Mouse (Mus musculus) limb, embryonic 13.5 days (tissue): ENCODE results near the gene Gabrp. TPM values are rescaled to one million over a fixed set of nuclear protein-coding genes. Genes with fewer than 3 reads are reported as not detected.
A peak's percentile ranks its signal among the peaks of the same experiment; 100 is the strongest.

Experiments
- ATAC-seq: fragments of 200-750 bp; cut with Nextera tagmentation; 2 replicates; pipeline ENCODE4 v1.8.0; 2017; ENCODE audit warnings: low read depth, moderate number of reproducible peaks, moderate TSS enrichment; ENCODE audit not compliant: low FRiP score
- H3K27ac ChIP-seq: fragments of 300-500 bp; sonication (generic); 2 replicates; pipeline ENCODE4 v1.5.1; 2015; ENCODE audit warnings: inconsistent platforms, mild to moderate bottlenecking, moderate library complexity
- H3K27me3 ChIP-seq: fragments of 300-500 bp; sonication (generic); 2 replicates; pipeline ENCODE4 v1.6.1; 2015; ENCODE audit warnings: mild to moderate bottlenecking, inconsistent platforms
- H3K36me3 ChIP-seq: fragments of 300-500 bp; sonication (generic); 2 replicates; pipeline ENCODE4 v1.6.1; 2015; ENCODE audit warnings: inconsistent platforms, mild to moderate bottlenecking, moderate library complexity
- H3K4me1 ChIP-seq: fragments of 300-500 bp; sonication (generic); 2 replicates; pipeline ENCODE4 v1.6.1; 2015; ENCODE audit warnings: inconsistent platforms
- H3K4me2 ChIP-seq: fragments of 300-500 bp; sonication (generic); replicated peaks from 2 replicates; pipeline ENCODE4 v1.6.1; 2015; ENCODE audit warnings: inconsistent platforms, mild to moderate bottlenecking, moderate library complexity
- H3K4me3 ChIP-seq: fragments of 300-500 bp; sonication (generic); 2 replicates; pipeline ENCODE4 v1.5.1; 2015; ENCODE audit warnings: moderate library complexity, mild to moderate bottlenecking, inconsistent platforms
- H3K9ac ChIP-seq: fragments of 300-500 bp; sonication (generic); 2 replicates; pipeline ENCODE4 v1.6.1; 2015; ENCODE audit warnings: mild to moderate bottlenecking, inconsistent platforms
- H3K9me3 ChIP-seq: fragments of 300-500 bp; sonication (generic); 2 replicates; pipeline ENCODE4 v1.6.1; 2016; ENCODE audit warnings: inconsistent platforms
- WGBS: fragments of 180-500 bp; shearing (Covaris S2); methylation state at CpG from one replicate; pipeline ENCODE4 v1.1.7; 2015; 5-methylcytosine and 5-hydroxymethylcytosine counted together
- polyA plus RNA-seq: library from polyadenylated mRNA; unstranded; fragments of >200 nt; fragmentation: Nextera tagmentation; extraction: Ambion mirVana; gene quantifications from 2 replicates; pipeline ENCODE4 v1.2.1, GENCODE M21; 2015

The Gabrp gene
- polyA plus RNA-seq, 1 experiment from 2014 or later = 21.0 TPM

DNA sequence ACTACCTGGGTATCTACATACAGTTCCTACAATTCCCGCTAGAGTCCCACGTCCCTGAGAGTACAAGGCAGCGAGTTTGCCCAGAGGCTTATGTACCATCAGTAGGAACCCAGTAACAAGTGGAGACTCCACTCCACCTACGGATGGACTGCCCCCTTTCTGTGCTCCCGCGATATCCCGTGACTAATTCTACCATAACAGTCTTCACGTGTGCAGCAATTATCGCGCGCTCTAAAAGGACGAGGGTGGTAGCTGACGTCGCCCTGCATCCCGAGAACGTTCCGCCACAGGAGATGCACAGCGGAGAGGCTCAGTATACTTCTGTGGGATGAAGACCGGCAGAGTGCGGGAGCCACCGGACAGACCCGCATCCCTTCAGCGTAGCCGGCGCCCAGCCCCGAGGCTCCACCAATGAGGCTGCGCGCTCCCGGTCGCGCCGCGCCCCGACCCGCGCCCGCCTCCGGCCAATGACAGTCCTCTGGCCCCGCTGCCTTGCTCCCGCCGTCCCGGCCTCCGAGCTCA lies 65.8 kb downstream of the Gabrp start:
- under 1% methylated on average over 40 of the region's 43 CpGs for WGBS
- no peaks in the 10 kb centered on the region for H3K9me3 ChIP-seq
- H3K27me3 ChIP-seq = no peaks in the 10 kb centered on the region
- peak overlapping the region; percentile 76 for H3K4me2 ChIP-seq
- H3K36me3 ChIP-seq = no peaks in the 10 kb centered on the region
- H3K9ac ChIP-seq = peak overlapping the region; percentile 78
- H3K4me1 ChIP-seq = no peaks in the 10 kb centered on the region
- H3K27ac ChIP-seq = peak overlapping the region; percentile 53; the same call in 1 of the 2 replicates
- ATAC-seq = peak; percentile 91
- peak overlapping the region; percentile 87 for H3K4me3 ChIP-seq

DNA sequence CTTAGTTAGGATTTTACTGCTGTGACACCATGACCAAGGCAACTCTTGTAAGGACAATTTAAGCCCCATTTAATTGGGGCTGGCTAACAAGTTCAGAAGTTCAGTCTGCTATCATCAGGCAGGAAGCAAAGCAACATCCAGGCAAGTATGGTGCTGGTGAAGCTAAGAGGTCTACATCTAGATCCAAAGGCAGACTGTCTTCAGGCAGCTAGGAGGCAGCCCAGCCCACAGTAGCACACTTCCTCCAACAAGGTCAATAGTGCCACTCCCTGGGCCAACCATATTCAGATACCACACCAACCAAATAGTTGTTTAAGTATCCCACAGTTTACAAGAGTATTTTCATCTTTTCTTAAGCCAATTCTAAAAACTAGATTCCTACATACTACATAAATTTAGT lies 69.4 kb downstream of the Gabrp start:
- H3K9me3 ChIP-seq = no peaks in the 10 kb centered on the region
- no peak overlapping the region for H3K4me3 ChIP-seq
- H3K36me3 ChIP-seq = no peaks in the 10 kb centered on the region
- no peak overlapping the region for H3K4me2 ChIP-seq
- H3K4me1 ChIP-seq = no peaks in the 10 kb centered on the region
- H3K27ac ChIP-seq = no peak overlapping the region
- no peak overlapping the region for H3K9ac ChIP-seq
- no peaks in the 10 kb centered on the region for H3K27me3 ChIP-seq
- no peak for ATAC-seq

Other genes starting within 250 kb of the Gabrp start
- 5.7 and 6.7 TPM in 2 replicates for gene Ranbp17, start 65.2 kb downstream of the Gabrp start, polyA plus RNA-seq
- 0.06 and 0.18 TPM in 2 replicates for gene D130052B06Rik, start 20.3 kb upstream of the Gabrp start, polyA plus RNA-seq